Mouse (Mus musculus) ES-E14 (cell line): ENCODE data around the gene Pcx. TPM values are rescaled to one million over a fixed set of nuclear protein-coding genes. Genes with fewer than 3 reads are reported as not detected.

ENCODE experiments used
- DNase-seq: peaks from one replicate; pipeline ENCODE4 v3.0.0-alpha.2; 2013; ENCODE audit warnings: low read depth, low spot score
- H3K27ac ChIP-seq: 2 replicates; pipeline ENCODE4 v1.5.1; 2012; ENCODE audit warnings: low read depth, mild to moderate bottlenecking, low read length, moderate library complexity, mixed read lengths; ENCODE audit not compliant: poor library complexity, insufficient read depth, severe bottlenecking
- H3K36me3 ChIP-seq: 2 replicates; pipeline ENCODE4 v1.6.1; 2012; ENCODE audit warnings: mild to moderate bottlenecking, low read length, moderate library complexity, mixed read lengths; ENCODE audit not compliant: control insufficient read depth, poor library complexity, insufficient read depth, severe bottlenecking
- H3K4me1 ChIP-seq, 2 experiments: fragments of 150-350 bp in 1 of 2; sonication (generic) in 1 of 2; 2 replicates each; pipeline ENCODE4 v1.6.1; 2012; ENCODE audit warnings: low read length in 2 of 2, mild to moderate bottlenecking in 1 of 2, mixed read lengths in 1 of 2; ENCODE audit not compliant: control insufficient read depth in 2 of 2, insufficient read depth in 2 of 2, poor library complexity in 1 of 2
- H3K4me3 ChIP-seq, 2 experiments: fragments of 150-350 bp in 1 of 2; sonication (generic) in 1 of 2; 2 replicates each; pipeline ENCODE4 v1.5.1; 2012; ENCODE audit warnings: low read length in 2 of 2, low read depth in 1 of 2, mild to moderate bottlenecking in 1 of 2, mixed read lengths in 1 of 2; ENCODE audit not compliant: insufficient read depth in 1 of 2, poor library complexity in 1 of 2, severe bottlenecking in 1 of 2
- H3K9ac ChIP-seq: 2 replicates; pipeline ENCODE4 v1.6.1; 2012; ENCODE audit warnings: low read depth, mild to moderate bottlenecking, low read length, mixed read lengths; ENCODE audit not compliant: poor library complexity, insufficient read depth, severe bottlenecking
- H3K9me3 ChIP-seq: fragments of 150-350 bp; sonication (generic); 2 replicates; pipeline ENCODE4 v1.6.1; 2012; ENCODE audit warnings: low read depth, mild to moderate bottlenecking, low read length; ENCODE audit not compliant: control insufficient read depth, insufficient read depth
- CHD2 ChIP-seq: IDR thresholded peaks from 2 replicates; pipeline ENCODE4 v1.6.1; 2014; ENCODE audit warnings: mild to moderate bottlenecking, low read depth, low read length, inconsistent platforms
- HCFC1 ChIP-seq: IDR thresholded peaks from 2 replicates; pipeline ENCODE4 v1.6.1; 2012; ENCODE audit warnings: low read length, inconsistent platforms, borderline replicate concordance; ENCODE audit not compliant: insufficient read depth
- MAFK ChIP-seq: IDR thresholded peaks from 2 replicates; pipeline ENCODE4 v1.6.1; 2014; ENCODE audit warnings: mild to moderate bottlenecking, low read depth, low read length, inconsistent platforms; ENCODE audit not compliant: insufficient read depth
- ZC3H11A ChIP-seq: IDR thresholded peaks from 2 replicates; pipeline ENCODE4 v1.6.1; 2012; ENCODE audit warnings: low read depth, mild to moderate bottlenecking, inconsistent platforms, low read length, borderline replicate concordance
- ZNF384 ChIP-seq: IDR thresholded peaks from 2 replicates; pipeline ENCODE4 v1.6.1; 2012; ENCODE audit warnings: low read depth, low read length, inconsistent platforms
- in situ Hi-C, 2 experiments: fragments of 600-800 bp; cut with MboI; formaldehyde crosslinking; loops; one replicate each; pipeline ENCODE4 v1.15.1; 2025; ENCODE audit warnings: low sequenced_read_pairs in 2 of 2, inconsistent platforms in 1 of 2; ENCODE audit not compliant: unreplicated experiment in 2 of 2
- total RNA-seq: library from RNA; depleted of rRNA; stranded (reverse); fragments of 300-350 nt; gene quantifications from 2 replicates; pipeline ENCODE4 v1.2.3, GENCODE M21; 2012

Gene Pcx
- total RNA-seq, 1 experiment, result 35.6 TPM

DNA sequence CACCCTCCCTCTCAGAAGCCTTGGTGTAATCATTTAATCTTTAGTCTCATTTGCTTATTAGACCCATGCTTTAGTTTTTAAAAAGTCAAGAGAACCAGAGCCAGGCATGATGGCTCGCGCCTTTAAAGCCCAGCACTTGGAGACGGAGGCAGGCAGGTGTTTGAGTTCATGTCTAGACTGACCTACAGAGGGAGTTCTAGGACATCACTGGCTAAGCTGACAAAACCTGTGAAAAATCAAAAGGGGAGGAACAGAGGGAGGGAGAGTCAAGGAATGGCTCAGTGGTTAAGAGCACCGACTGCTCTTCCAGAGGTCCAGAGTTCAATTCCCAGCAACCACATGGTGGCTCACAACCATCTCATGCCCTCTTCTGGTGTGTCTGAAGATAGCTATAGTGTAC lies 125.7 kb downstream of the Pcx start:
- Histone ChIP-seq H3K4me1 (no peaks in the 10 kb centered on the region), H3K36me3 (no peaks in the 10 kb centered on the region), H3K9me3 (no peaks in the 10 kb centered on the region), H3K27ac (no peak overlapping the region), H3K9ac (no peak overlapping the region), H3K4me3 (no peak overlapping the region)
- TF ChIP-seq ZC3H11A (no peak), HCFC1 (no peak), ZNF384 (no peak), CHD2 (no peak), MAFK (no peak)
- no peak for DNase-seq
- in situ Hi-C loops, result loop anchor here (25.0 kb wide), 3 partner anchors 101 to 351 kb away; partner anchors contain the start of genes Mrpl11 (in 1 of the 2) and Npas4 (in 1 of the 2)

DNA sequence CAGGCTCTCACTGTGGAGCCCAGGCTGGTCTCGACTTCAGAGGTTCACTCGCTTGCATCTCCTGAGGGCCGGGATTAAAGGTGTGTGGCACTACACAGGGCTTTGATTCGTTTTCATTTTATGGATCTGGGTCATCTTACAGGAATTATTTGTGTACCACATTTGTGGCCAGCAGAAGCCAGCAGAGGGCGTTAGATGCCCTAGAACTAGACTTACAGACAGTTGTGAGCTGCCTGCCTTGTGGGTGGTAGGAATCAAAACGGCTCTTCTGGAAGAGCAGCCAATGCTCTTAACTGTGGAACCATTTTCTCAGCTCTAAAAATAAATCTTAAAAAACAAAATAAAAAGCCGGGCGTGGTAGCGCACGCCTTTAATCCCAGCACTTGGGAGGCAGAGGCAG lies 134.0 kb downstream of the Pcx start:
- Histone ChIP-seq H3K36me3 (no peaks in the 10 kb centered on the region), H3K9me3 (no peaks in the 10 kb centered on the region), H3K4me3 (no peak overlapping the region), H3K4me1 (no peaks in the 10 kb centered on the region), H3K9ac (no peak overlapping the region), H3K27ac (no peak overlapping the region)
- in situ Hi-C loops, result loop anchor here (25.0 kb wide), 3 partner anchors 93 to 343 kb away; partner anchors contain the start of genes Mrpl11 (in 1 of the 2) and Npas4 (in 1 of the 2)
- peak; percentile 50 for DNase-seq
- TF ChIP-seq ZC3H11A (0 out of 2 replicates have a peak, but pooled peaks have one; percentile 11), ZNF384 (no peak)

DNA sequence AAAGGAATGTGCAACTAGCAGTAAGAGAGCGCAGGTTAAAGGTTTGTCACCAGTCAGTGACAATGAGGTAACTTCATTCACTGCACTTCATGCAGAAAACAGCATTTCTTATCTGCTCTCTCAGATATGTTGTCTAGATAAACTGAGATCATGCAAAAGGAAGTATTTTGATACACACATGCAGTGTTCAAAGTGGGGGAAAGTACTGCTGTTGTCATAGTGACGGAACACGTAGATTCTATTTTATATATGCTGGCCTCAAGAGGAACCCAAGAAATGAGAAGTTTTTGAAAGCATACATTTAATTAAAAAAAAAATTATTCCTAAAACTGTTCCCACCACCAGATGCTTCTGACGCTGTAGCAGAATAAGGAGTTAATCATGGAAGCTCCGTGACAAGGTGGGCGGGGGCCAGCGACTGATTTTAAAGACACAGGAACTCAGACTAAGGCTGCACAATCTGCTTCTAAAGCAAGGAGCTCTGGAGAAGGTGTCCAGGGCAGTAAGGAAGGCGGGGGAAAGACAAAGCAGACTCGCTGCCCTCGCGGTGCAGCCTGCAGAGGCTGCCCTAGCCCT lies 136.7 kb downstream of the Pcx start:
- H3K27ac ChIP-seq, result no peak overlapping the region
- H3K4me1 ChIP-seq, result no peaks in the 10 kb centered on the region
- TF ChIP-seq CHD2 (no peak), ZC3H11A (no peak), HCFC1 (no peak), MAFK (no peak), ZNF384 (no peak)
- H3K9ac ChIP-seq, result no peak overlapping the region
- in situ Hi-C loops, result loop anchor here (5.0 to 25.0 kb wide), 4 partner anchors 90 to 340 kb away; partner anchors contain the start of genes Mrpl11 (in 1 of the 2) and Npas4 (in 1 of the 2)
- H3K4me3 ChIP-seq, result no peak overlapping the region
- no peaks in the 10 kb centered on the region for H3K36me3 ChIP-seq
- DNase-seq, result no peak
- no peaks in the 10 kb centered on the region for H3K9me3 ChIP-seq

DNA sequence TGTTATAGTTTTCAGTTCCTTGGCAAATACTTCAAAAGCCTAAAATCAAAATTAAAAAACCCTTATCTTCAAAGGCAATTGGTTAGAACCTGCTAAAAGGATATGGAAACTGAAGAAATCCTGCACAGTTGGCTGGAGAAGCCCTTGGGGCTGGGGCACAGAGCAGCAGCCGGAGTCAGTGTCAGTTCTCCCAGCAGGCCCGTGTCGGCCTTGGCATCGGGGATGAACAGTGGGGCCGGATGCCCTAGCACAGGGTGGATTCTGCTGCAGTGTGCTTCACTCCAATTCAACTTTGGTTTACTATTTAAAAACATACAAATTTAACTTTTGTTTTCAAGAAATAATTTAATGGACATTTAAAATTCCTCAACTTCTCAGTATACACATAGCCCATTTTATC lies 147.9 kb downstream of the Pcx start:
- Histone ChIP-seq H3K27ac (no peak overlapping the region), H3K4me3 (no peak overlapping the region), H3K9ac (no peak overlapping the region), H3K9me3 (no peaks in the 10 kb centered on the region), H3K4me1 (no peaks in the 10 kb centered on the region; a peak in 1 of 4 replicates), H3K36me3 (no peaks in the 10 kb centered on the region)
- in situ Hi-C loops, result no loop called here
- TF ChIP-seq MAFK (no peak), CHD2 (no peak), HCFC1 (no peak), ZNF384 (no peak), ZC3H11A (no peak)
- no peak for DNase-seq

DNA sequence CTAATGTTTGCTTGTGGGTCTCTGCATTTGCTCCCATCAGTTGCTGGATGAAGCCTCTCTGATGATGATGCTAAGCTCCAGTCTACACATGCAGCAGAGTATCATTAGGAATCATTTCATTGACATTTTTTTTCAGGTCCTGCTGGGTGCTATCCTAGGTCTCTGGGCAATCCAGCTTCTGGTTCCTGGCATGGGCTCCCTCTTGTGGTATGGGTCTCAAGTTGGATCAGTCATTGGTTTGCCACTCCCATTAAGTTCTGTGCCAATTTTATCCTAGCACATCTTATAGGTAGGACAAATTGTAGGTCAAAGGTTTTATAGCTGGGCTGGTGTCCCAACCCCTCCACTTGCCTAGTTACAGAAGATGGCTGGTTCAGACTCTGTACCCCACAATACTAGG lies 156.5 kb downstream of the Pcx start:
- in situ Hi-C loops, result no loop called here
- Histone ChIP-seq H3K9me3 (no peaks in the 10 kb centered on the region), H3K9ac (no peak overlapping the region), H3K27ac (no peak overlapping the region), H3K36me3 (no peaks in the 10 kb centered on the region), H3K4me3 (no peak overlapping the region), H3K4me1 (no peaks in the 10 kb centered on the region)
- TF ChIP-seq CHD2 (no peak), MAFK (no peak), HCFC1 (no peak), ZNF384 (no peak), ZC3H11A (no peak)
- no peak for DNase-seq
